Mouse (Mus musculus) 3134 (cell line): ENCODE measurements around the gene Ogfod3.

Source experiments
- DNase-seq: peaks from one replicate; pipeline ENCODE4 v3.0.0-alpha.2; 2011; ENCODE audit warnings: low spot score; ENCODE audit not compliant: insufficient read length; ENCODE audit errors: extremely low read depth

Gene Ogfod3

DNA sequence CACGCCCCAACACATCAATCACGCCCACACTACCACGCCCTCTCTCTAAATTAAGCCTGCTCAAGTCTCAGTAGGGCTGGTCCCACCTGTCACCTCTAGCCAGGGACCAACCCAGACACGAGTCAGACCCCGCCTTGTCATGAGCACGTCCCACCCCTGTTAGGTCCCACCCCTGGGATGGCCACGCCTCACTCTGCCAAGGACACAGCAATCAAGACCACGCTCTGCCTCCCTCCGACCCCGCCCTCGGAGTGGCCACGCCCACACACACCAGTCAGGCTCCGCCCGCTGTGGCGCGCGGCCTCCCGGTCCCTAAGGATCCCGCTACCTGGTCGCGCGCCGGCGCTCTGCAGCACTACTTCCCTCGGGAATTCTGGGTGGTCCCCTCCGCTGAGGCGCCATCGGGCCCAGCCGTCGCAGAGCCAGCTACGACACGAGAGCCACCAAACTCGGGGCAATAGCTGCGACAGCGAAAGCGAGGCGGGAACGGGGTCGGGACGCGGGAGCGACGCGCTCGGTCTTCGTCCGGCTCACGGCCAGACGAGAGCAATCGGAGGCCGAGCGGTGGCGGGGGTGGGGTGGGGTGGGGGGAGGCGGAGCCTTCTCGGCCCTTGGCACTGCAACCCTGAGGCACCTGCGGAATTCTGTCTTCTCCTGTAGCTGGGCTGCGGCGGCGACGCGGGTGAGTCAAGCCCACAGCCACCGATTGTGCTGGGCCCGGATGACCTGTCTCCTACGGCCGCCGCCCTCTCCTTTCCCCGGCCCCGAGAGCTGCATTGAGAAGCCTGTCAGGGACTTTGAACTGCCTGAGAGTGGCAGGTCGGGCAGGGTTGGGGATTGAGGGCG is at the start of gene Ogfod3, which contains the start of gene Hexdc:
Ogfod3 (minus strand) TSS at position 551 of the 846 bp plus-strand sequence.
Hexdc (plus strand) TSS at position 273 of the 846 bp plus-strand sequence.
- DNase-seq, result peak; percentile 100

DNA sequence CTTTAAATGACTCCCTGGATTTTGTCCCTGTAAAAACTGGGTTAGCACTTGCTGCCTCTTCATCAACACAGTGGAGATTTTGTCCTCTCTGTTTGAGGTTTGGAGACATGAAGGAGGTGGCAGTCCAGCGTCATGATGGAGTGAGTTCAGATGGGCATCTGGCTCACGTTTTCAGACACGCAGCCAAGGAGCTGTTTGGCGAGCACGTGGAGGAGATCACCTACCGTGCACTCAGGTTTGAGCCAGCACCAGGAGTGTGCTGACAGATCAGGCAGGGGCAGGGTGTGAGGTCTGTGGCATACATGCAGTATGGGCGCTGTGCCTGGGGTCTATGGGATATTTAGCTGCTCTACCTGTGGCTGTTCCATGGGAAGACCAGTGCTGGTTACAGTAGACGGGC is 45.7 kb upstream of the Ogfod3 start:
- DNase-seq, result no peak

DNA sequence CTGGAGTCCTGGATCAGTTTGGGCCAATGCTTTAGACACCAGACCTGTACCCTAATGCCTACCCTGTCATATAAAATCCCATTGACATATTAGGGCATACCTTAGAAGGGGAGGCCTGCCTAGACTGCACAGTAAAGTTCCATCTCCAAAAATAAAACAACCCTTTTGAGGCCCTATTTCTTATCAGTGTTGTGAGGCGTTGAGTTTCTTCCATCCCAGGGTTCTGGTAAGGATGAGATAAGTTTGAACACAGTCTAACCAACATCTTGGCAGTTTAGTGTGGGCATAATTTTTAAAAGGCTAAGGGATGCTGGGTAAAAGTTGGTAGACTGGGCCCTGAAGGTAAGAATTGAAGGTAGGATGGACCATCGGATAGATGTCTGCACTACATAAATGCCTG is 35.2 kb upstream of the Ogfod3 start:
- DNase-seq, result no peak

DNA sequence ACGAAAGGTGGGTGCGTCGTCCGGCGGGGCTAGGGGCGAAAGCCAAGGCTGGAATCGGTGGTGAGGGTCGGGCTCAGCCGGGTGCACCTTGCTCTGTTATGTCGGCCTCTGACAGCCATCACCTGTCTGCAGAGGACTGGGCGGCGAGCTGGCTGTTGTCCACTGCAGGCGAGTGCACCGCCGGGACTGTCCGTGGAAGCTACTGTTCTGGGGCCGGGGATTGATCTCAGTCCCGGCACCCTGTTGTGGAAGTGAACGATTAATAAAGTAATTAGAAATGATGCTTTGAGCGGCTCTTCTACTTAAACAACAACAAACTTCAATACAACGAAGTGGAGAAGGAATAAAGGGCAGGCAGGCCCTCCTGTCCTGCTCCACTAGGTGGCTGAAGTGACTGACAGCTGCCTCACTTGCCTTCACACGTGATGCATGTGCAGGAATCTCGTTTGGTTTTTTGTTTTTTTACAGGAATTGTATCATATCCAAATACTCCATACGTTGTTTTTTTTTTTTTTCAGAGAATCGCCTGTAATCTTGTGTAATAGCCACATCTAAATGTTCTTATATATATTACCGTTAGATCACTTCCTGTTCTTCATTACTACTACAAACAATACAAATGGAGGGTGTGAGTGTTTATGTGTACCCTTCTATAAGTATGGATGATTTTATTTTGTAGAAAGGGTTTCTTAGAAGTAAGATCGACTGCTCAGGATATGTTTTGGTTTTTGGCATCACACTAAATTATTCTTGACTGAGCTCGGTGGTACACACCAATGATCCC is 33.0 kb upstream of the Ogfod3 start:
- DNase-seq, result no peak

DNA sequence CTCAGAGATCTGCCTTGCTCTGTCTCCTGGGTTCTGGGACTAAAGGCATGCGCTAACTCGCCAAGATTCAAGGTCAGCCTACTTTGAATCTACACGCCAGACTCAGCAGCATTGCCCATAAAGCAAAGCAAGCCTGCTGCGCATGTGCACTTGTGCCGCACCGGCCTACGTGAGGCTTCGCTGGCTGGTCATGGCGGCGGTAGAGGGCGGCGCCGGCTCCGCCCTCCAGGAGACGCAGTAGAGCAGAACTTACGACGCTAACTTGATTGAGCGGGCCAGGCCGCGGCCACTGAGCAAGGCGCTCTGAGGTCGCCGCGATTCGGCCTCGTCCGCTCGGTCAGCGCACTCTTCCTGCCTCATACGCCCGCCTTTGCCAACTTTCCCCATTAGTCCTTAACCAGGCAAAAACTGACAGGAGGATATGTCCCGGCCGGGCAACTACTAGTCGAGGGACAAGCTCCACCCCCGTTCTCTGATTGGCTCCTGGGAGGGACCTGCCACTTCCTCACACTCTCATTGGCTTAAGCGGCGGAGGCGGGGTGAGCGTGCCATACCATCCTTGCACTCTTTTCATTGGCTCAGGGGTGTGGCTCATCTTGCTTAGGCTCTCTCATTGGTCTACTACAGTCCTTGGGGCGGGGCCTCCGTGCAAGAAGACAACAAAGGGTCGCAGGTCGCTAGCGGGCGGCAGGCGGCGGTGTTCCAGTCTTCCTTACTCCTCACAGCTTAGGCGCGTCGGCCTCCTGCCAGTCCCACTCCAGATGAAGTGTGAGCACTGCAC is 32.2 kb upstream of the Ogfod3 start, which contains the start of gene Narf:
Narf (plus strand) TSS at position 690 of the 781 bp plus-strand sequence.
- DNase-seq, result peak; percentile 100

DNA sequence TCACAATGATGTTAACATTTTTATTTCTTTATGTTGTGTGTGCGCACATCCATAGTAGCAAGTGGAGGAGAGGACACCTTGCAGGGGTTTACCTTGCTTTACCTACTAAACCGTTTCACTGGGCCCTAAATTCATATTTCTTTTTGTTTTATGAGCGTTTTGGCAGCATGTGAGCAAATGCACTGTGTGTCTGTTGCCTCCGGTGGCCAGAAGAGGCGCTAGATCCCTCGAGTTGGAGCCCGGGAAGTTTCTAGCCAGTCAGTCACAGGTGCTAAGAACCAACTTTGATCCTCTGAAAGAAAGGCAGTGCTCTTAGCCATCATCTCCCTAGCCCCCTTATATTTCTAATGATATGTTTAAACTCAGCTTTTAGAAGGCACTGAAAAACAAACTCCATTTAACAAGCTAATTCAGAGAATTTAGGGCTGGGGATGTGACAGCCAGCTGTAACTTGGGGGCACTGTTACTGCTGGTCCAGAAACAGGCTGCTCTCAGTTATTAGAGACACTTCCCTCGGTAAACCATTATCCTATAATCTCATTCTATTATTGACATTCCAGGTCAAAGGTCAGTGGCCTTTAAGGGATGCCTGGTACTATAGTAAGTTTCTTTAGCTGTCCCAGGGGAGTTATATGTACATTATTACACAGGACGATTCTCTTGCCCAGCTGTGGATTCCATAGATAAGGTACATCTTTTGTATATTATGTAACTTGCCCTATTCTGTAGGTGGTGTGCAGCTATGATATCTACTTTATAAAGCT is 31.1 kb upstream of the Ogfod3 start:
- DNase-seq, result peak; percentile 50

DNA sequence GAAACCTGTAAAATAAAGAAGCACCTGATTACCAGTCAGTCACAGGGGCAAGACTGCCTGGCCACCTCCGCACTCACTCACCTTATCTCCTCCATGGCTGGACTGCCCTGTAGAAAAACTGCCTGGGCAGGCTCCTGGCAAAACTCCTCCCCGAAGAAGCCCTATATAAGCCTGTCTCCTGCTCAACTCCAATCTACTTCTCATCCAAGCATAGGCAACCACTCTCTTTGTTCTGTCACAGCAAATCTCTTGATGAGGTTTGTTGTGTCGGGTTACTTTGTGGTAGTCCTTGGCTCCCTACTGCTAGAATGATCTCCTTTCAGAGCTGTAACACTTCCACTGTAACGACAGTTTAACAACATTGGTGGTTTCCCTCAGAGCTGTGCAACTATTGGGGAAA is 28.2 kb upstream of the Ogfod3 start:
- no peak for DNase-seq

DNA sequence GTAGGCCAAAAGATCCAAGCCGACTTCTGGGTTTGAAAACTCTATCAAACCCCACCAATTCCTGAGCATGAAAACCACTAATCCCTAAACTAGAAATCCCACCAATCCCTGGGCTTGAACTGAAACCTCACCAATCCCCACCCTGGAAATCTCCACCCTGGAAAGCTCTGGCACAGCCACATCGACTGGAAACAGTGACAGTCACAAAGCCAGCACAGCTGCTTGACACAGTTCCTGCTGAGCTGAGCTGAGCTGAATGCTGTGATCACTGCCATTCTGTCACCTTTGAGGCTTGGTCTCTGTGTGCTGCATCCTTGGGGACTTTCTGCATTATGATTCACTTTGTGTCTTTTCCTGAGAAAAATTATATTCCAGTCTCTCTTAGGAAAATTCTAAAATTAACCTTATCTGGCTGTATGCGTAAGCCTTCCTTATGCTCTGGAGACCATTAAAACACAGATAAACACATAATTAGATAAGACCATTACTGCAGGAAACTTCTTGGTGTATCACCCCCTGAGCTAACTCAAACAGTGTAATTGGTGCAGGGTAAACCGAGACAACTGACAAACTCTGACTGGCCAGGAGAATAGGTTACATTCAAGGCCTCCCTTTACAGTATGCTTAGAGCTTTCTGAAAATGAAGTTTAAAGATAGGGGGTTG is 27.2 kb upstream of the Ogfod3 start:
- DNase-seq, result no peak

DNA sequence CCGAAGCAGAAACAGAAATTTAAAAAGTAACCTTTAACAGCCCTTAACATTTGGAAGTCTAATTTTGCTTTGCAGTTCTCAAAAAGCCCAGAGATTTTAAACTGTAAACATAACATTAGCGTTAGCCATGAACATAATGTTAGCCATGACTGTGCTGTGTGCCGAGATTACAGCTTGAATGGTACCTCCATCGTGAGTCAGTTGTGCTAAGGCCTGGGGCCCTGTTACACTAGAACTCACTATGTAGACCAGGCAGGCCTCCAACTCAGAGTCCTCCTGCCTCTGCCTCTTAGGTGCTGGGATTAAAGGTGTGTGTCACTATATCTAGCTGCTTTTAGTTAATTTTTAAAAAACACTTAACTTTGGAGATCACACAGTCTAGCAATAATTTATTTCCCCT is 26.7 kb upstream of the Ogfod3 start:
- no peak for DNase-seq

DNA sequence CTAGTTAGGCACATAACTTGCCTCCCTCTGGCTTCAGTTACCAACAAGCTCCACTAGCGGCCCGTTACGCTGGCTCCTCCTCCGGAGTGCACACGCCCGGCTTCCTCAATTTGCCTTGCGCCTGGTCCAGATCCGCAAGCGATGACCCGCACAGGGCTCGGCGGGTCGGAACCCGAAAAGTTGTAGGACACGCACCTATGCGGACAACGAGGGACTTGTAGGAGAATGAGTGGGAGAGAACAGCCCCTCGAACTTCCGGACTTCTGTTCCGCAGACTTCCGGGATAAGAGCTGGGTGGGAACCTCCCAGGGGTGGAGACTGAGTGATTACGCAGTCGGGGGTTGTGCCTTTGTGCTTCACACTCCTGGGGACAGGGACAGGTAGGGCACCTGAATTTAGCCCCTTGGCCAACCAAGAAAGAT is 24.5 kb upstream of the Ogfod3 start, which contains the start of gene Cybc1:
Cybc1 (minus strand) TSS at position 305 of the 422 bp plus-strand sequence.
- DNase-seq, result peak; percentile 91

DNA sequence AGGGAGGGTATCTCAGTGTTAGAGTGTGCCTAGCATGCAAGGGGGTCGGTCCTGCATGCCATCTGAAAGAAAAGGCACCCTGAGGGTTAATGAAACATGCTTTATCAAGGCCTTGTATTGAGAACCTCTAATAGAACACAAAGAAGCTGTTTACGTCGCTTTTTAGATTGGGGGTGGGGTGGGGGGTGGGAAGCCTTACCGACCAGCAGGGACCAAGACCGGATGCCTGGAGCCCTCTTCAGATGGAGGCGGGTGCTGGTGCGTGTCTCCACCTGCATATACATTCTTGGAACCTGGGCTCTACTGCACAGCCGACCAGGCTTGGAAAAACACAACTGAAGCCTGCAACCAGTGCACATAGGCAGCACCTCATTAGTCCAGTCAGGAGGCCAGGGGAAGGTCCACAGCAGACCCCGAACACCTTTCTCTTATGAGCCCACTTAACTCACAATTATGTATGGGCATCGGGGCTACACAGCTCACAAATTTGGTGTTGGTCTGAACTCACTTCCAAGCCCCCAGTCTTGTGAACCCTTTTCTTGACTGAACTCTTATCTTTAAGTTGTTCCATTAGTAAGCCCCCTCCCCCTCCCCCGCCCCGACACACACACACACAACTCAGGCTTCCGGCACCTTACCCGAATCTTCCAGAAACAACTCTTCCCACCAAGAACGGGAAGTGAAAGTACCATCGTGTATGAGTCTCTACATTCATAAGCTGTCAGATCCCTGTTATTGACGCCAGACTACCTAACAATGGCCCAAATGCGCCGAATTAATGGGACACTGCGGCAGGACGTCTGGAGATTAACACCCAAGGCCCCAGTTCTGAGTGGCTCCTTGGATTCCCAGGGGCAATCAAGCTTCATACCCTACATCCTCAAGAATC is 23.9 kb upstream of the Ogfod3 start:
- DNase-seq, result no peak

DNA sequence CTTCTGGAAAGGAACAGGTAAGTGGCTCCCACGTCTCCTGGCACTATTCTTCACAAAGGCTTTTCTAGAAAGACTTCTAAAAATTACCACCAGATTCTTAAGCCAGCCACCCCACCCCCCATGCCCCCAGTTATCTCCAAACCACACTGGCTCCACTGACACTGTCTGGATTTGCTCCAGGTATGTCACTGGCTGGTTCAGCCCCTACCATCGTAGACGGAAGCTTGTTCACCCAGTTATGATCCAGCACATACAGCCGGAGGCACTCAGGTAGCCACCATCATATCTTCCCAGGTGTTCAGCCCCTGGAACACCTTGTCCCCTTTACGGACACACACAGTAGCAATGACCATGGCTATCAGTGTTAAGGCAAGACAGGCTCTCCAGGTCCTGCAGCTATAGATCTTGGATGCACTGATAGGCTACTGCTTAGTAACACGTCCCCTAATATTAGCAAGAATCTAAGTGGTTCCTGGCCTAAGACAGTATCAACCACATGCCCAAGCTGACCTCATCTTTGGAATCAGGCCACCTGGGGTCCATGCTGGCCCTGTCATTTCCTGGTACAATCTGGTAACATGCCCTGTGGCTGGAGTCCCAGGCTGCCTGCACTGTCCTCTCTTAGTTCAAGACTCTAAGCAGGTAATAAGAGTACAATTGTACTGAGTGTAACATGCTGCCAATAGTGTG is 17.0 kb upstream of the Ogfod3 start:
- no peak for DNase-seq

DNA sequence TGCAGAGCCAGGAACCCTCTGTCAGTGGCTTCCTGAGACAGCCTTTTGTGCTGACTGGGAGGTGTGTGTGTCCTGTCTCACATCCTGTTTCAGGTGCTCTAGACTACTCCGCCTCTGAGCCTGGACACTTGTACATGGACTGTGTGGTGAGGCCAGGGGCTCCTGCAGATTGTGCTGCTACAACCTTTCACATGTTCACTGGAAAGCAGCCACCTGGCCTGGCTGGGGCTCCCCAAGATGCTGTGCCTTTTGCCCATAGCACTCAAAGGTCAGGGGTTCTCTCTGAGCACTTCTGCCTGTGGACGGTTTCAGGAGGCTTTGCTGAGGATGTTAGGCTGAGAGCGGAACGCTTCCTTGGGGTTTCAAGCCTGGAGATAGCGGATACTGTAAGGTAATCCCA is 16.3 kb upstream of the Ogfod3 start:
- no peak for DNase-seq

DNA sequence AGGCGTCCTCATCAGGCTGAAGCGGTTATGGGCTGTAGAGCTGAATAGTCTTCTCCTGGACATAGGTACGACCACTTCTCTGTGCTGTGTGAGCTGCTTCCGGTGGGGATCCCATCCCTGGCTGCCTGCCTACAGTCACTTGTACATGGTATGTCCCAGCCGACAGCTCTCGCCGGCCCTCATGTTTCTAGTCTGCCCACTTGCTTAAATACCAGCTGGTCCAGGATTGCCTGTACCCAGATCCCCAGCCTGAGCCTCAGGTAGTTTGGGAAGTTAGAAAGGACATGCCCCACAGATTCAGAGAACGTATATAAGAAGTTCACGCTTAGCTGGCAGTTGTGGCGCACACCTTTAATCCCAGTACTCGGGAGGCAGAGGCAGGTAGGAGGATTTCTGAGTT is 15.3 kb upstream of the Ogfod3 start:
- DNase-seq, result no peak

DNA sequence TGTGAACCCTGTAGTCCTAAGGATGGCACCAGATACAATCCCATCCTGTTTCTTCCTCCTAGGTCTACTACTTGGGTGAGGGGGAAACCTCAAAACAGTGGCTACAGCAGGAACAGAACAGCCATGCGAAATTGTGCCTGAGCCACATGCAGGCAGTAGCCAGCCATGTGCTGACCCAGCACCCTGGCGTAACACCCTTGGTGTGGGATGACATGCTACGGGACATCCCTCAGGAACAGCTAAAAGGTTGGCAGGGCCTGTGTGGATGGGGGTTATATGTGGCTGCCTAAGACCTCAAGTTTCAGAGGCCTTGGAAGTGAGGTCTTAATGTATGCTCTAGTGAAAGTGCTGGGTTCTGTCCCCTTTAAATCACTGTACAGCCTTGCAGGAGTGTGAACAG is 12.3 kb upstream of the Ogfod3 start:
- no peak for DNase-seq

DNA sequence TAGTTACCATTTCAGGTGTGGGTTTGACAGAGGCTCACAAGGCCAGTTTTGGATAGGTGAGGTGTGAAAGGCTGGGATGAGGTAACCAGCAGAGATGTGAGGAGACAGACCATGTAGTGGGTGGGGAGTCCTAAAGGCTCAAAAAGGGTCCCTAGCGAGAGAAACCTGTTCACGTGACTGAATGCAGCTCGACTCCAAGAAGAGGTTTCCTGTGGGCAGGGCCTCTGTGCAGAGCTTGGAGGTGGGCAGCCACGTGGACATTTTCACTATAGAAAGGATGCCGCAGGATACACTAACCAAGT is 701 bp downstream of the Ogfod3 start:
- DNase-seq, result no peak

DNA sequence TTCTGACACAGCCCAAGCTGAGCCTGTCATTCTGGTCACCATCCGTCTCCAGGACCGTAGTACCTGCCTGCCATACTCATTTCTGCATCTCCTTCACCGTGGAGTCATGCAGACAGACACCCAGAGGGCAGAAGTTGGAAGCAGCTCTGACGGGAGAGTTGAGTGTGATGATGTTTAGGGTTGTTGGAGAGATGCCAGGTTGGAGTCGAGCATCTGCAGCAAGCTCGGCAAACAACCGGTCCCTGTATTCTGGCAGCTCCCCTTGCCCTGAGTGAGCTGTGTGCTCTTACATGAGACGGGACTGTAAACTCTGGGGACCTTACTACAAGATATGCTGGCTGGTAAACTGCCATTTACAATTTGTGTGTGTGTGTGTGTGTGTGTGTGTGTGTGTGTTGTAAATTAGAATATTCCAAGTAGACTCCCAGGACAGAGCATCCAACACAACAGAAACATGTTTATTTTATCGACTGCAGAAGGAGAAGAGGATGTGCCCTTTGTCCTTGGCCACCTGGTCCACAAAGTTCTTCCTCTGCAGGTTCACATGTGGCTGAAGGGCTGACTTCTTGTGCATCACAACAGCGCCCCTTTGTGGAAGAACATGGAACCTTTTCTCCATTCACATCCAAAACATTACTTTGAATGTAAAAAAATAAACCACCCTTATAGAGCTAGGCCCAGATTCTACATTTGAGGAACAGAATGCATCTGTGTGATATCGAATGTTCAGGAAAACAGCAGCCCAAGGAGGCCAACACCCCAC is 2.9 kb downstream of the Ogfod3 start:
- peak; percentile 28 for DNase-seq
